Mouse (Mus musculus): ENCODE data around the gene Insm1.

GRCm38 (mm10) chr2:146178718-146179117 lies 43.0 kb upstream of the Insm1 start:
- TF ChIP-seq POLR2A (IDR thresholded peaks at IDR 0.05; ENCODE audit: borderline replicate concordance, extremely low read depth, insufficient read depth, insufficient read length, poor library complexity, severe bottlenecking) (no peak), CTCF (IDR thresholded peaks at IDR 0.05; ENCODE audit: borderline replicate concordance, extremely low read depth, insufficient read depth, insufficient read length) (no peak)

Data from brain, embryonic 14.5 days (tissue).